Mouse (Mus musculus): ENCODE measurements at regions not wholly inside any gene's neighbourhood (a gene's known extent, or its start where the extent isn't known, plus 50 kb on each side); places are given as distances from the start of the nearest gene placed in this dataset.
A peak's percentile ranks its signal among the peaks of the same experiment; 100 is the strongest.

DNA sequence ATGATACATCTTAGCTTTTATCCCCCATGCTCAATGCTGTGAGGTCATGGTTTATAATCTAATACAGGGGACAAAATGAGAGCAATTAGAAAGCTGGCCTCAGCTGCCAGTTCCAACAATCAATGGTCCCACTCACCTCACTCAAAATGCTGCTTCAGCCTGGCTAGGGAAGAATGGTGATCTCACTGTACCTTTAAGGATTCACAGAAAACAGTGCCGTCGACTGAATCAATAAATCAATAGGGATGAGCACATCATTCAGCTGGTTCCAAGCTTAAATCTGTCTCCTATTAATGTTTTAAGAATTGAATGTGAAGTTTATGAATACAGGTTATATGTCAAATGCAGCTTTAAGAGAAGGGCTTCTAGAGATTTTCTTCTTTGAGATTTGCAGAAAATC is 61.9 kb upstream of the Ncam2 start:
- DNase-seq (ENCODE audit: low read depth, low spot score) = no peak

- no peak for DNase-seq (ENCODE audit: low read depth, low spot score)
These were observed 54.5 kb upstream of the Ncam2 start for GRCm38 (mm10) chr16:81146019-81146418.

DNA sequence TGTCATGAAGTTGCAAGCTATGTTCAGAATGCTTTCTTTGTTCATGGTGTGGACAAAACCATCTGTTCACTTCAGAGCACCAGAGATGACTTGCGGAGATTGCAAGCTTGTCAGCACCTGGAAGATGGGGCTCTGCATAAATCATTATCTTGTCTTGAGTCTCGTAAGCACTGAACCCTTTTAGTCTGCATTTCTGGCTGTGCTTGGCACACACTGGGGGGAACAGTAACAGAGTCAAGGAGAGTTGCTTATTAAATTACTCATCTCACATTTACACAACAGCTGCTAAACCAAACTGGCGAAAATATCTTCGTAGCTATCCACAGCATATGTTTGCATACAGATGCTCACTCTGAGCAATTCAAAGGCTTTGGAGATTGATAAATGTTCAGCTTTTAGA is 51.0 kb upstream of the Ncam2 start:
- peak; percentile 49 for DNase-seq (ENCODE audit: low read depth, low spot score)
